Mouse (Mus musculus): ENCODE measurements at regions not wholly inside any gene's neighbourhood (a gene's known extent, or its start where the extent isn't known, plus 50 kb on each side); places are given as distances from the start of the nearest gene placed in this dataset.

GRCm38 (mm10) chr10:100685748-100686147 is 95.5 kb downstream of the 1700017N19Rik start:
- no peak for DNase-seq

GRCm38 (mm10) chr10:100695944-100696343 is 105.7 kb downstream of the 1700017N19Rik start:
- no peak for DNase-seq

DNA sequence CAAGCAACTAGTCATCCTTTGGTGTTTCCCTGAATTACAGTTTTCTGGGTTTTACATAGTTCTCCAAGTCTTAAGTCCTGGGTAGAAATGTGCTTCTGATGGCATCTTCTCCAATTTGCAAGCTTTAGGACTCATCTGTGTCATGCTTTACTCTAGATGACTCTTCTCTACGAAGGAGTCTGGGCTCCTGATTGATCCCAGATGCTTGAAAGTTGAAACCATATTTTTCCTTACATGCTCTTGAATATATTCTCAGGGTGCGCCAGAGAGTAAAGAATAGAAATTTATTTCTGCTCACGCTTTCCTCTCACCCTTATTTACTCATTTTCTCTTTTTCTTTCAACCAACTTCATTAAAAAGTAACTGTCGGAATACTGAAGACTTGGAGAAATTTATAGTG is 108.9 kb downstream of the 1700017N19Rik start:
- DNase-seq, result no peak

- DNase-seq, result no peak
These were observed 110.3 kb downstream of the 1700017N19Rik start for GRCm38 (mm10) chr10:100700281-100701205.

GRCm38 (mm10) chr10:100701938-100702337 is 111.7 kb downstream of the 1700017N19Rik start:
- DNase-seq, result no peak

DNA sequence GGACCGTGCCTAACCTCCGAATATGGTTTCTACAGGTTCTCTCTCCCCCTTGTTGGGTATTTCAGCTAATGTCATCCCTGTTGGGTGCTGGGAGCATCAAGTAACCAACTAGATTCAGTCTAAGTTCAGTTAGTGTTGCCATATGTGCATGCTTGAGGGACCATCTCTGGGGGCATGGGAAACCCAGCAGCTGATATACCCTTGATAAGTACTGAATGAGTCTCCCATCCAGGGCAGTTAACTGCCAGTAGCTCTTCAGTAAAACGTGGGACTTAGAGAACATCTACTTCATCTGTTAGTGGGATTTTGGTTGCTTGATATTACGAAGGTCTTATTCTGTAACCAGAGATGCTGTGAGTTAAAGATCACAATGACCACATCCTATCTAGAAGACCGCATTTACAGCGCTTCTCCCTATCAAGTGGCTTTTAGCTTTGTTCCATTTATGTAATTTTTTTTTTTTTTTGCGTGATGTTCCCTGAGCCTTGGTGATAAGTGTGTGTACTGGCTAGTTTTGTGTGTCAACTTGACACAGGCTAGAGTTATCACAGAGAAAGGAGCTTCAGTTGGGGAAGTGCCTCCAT is 125.9 kb downstream of the 1700017N19Rik start:
- DNase-seq, result no peak

DNA sequence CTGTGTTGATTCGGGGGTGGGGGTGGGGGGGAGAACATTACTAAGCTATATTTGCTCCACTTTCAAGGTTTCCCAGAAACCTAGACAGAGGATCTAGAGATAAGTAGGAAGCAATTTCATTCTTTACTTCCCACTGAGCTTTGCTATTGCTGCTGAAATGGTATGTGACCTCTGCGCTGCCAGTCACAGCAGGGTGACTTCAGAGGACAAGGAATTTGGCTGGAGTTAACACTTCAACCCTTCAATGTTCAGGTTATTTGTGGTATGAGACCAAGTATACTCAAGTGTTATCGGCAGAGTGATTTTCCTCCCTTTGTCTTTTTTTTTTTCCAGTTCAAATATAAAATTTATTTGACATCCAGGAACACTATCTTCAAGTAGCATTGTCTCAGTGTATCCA is 128.3 kb downstream of the 1700017N19Rik start:
- no peak for DNase-seq

- no peak for DNase-seq
These were observed 151.0 kb downstream of the 1700017N19Rik start for GRCm38 (mm10) chr10:100741269-100741668.

DNA sequence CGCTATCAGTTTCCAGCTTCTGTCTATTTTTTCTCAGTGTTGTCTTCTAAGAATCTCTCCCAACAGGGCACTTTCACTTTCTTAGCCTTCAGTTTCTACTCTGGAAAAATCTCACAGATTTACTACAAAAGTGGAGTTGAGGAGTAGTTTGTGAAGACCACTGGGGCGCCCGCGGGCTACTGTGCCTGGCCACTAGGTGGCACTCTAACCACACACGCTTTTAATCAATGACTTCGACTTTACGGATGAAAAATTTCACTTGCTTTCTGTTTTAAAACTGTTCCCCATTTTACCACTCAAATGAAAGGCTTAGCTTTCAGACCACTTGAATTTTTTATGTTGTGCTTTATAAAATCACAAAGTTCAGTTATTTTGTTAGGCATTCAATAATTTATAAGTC is 151.8 kb downstream of the 1700017N19Rik start:
- peak; percentile 5 for DNase-seq

DNA sequence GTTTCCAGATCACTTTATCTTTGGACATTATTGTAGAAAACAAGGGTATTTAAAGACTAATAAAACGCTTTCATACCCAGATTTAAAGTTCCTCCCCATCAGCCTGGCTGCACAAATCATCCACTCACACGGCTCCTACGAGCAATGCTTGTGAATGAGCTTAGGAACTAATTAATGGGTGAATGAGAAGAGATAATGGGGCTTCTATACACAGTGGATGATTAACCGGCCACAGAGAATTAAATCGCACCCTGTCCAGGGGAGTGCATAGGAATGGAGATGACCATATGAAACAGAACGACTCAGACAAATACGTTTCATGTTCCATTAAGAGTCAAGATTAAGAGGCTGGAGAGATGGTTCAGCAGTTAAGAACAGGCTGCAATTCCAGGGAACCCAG is 155.9 kb downstream of the 1700017N19Rik start:
- no peak for DNase-seq

- DNase-seq, result no peak
These were observed 164.7 kb downstream of the 1700017N19Rik start for GRCm38 (mm10) chr10:100754957-100755356.

GRCm38 (mm10) chr10:100774252-100774651 is 184.0 kb downstream of the 1700017N19Rik start:
- DNase-seq, result no peak

DNA sequence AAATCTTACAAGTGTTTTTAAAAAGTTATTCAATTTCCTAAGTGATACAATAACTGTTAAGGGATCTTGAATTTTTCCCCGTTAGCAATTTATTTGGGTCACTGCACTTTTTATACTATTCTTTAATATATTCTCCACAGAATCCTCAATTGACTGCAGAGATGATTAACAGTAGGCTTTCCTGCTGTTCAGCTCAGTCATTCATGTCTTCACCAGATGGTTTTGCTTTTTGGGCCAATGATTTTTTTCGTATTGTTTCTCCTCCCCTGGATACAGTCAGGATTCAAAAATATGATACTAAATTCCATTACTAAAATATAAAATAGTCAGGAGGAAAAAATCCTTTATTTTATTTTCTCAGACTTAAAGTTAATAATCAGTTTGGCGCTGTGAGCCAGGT is 201.9 kb downstream of the 1700017N19Rik start:
- DNase-seq, result no peak

DNA sequence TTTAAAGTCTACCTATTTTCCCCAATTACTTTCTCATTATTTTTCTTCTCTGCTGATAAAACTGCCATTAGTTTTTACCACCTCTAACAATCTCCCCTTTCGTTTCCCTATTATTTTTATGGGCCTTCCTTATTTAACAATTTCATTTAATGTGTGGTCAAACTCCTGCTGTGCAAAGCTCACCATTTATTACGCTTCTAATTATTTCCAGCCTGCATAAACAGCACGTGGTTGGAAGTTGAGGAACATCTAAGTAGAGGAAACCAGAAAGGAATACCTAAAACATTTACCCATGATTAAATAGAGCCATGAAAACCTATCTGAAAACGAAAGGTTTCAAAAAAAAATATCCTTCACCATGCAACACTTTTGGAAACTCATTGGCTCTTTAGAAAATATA is 202.3 kb downstream of the 1700017N19Rik start:
- no peak for DNase-seq

DNA sequence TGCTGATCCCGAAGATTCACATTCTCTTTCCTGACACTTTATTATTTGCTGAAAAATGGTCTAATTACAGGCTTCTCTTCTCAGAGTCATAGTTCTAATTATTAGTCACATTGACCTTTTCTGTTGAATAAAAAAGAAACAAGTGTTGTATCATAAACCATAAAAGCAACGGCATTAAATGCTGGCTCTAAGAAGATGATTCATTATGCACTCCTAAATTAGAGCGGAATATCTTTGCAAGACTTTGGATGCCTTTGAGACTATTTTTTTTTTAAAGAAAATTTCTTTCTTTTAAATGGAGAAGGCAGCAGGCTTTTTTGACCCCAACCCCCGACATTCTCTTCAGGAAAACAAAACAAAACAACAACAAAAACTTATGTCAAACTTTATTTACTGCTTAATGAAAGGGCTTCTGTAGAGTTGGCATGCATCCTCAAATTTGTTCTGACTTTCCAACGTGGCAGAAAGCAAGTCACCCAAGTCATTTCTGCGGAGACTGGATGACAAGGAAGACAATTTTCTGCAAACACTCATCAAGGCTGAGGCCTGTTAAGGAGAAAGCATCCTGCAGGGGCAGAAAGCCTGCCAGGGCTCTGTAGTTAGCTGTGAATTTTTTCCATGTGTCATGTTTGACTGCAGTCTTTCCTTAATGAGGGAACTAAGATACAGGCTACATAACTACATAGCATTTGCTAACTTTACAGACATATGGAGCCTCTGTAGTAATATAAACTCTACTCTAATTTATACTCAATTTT is 205.1 kb downstream of the 1700017N19Rik start:
- no peak for DNase-seq

DNA sequence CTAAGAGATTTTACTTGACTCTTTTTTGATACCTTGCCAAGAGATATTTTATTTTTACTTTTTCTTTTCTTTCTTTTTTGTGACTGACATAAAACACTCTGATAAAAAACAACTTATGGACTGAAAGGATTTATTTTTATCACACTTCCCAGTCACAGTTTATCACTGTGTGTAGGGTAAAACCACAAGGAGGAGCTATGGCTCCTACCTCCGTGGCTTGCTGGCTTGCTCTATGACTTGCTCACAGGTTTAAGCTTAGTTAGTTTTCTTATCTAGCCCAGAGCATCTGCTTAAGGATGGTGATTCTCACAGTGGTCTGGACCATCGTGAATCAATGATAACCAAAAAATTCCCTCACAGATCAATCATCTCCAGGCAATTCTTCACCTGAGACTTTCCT is 221.4 kb downstream of the 1700017N19Rik start:
- DNase-seq, result no peak

GRCm38 (mm10) chr10:100834794-100835193 is 244.5 kb downstream of the 1700017N19Rik start:
- DNase-seq, result no peak

- no peak for DNase-seq
These were observed 262.9 kb downstream of the 1700017N19Rik start for GRCm38 (mm10) chr10:100853213-100853612.

DNA sequence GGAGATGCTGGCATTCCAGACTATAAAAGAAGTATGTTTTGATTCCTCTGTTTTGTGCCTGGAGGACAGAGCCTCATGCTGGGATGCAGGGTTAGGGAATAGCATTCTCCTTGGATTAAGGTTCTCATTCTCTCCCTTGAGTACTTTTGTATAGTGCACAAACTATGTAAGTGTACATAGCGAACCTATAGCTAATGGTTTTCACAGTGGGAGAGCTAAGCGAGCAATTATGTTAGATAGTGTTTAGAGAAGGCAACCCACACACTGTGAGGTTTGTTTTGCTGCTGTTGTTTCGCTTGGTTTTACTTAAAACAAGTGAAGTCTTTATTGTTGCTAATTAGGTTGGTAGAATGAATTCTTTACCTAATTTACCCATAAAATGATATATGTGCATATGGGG is 266.2 kb downstream of the 1700017N19Rik start:
- no peak for DNase-seq

DNA sequence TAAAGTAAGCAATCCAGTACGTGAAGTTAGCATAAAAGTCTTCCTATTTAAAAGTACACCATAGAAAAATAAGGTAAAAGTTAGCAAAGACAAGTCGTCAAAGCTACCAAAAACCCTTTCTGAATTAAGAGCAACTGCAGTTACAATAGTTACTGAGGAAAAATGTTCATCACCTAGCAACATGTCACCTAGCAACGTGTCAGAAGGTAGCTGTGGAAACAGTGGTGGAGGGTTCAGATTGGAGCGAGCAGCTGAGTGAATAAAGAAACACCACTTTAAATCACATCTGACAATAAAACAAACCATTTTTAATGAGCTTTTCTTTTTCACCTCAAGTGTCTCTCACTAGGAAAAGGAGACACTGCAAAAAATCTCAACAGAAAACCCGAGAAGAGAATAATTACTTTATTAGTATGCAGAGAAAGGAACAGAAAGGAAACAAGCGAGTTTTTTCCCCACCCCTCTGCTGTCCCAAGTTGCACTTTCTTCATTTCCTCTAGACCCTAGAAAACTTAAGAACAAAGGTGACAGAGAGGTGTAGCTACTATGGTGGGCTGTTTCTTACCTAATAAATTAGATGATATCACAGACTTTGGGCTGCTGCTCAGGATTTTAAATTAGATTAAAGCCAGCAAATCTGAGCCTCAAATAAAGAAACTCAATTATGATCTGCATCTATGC is 275.4 kb downstream of the 1700017N19Rik start:
- no peak for DNase-seq

GRCm38 (mm10) chr10:100868360-100868916 is 278.2 kb downstream of the 1700017N19Rik start:
- DNase-seq, result no peak

DNA sequence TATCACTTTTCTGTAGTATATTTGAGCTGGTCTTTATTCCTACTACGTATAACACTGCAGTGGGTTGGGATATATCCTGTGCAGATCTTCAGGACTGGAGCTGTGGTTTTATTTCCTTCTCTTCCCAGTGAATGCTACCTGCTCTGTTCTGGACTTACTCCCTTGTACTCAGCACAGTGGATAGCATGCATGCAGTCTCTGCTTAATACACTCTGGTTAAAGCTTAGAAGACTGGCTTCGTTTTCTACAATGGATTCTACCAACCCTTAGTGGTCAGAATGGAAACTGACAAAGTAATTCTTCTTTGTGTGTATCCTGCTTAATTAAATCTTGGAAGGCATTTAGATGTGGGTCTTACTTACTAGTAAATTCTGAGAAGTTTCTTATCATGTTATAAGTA is 292.3 kb downstream of the 1700017N19Rik start:
- DNase-seq, result no peak
